Mouse (Mus musculus): ENCODE measurements around the gene Ube2d3.

- TF ChIP-seq GATA1 (IDR thresholded peaks at IDR 0.05; ENCODE audit: low read length), result no peak
- TF ChIP-seq TAL1 (IDR thresholded peaks at IDR 0.05; ENCODE audit: low read length), result no peak
Measured at GRCm38 (mm10) chr3:135481608-135482007, 43.7 kb downstream of the Ube2d3 start.

All from erythroblast, embryonic 14.5 days (primary cell).